Mouse (Mus musculus) gastrocnemius, adult 2 months (tissue): ENCODE measurements around the gene Eif4g1. TPM values are rescaled to one million over a fixed set of nuclear protein-coding genes. Genes with fewer than 3 reads are reported as not detected.

Experiments
- DNase-seq: peaks from one replicate; pipeline ENCODE4 v3.0.0; 2022
- H3K27ac ChIP-seq: fragments of 200-600 bp; 2 replicates; pipeline ENCODE4 v1.8.1; 2022; ENCODE audit warnings: mild to moderate bottlenecking
- H3K4me3 ChIP-seq: fragments of 200-600 bp; 2 replicates; pipeline ENCODE4 v1.8.1; 2022; ENCODE audit warnings: mild to moderate bottlenecking, moderate library complexity
- CTCF ChIP-seq: fragments of 200-600 bp; IDR thresholded peaks from 2 replicates; pipeline ENCODE4 v1.8.1; 2022; ENCODE audit warnings: antibody characterized with exemption, mild to moderate bottlenecking, moderate library complexity
- intact Hi-C: fragments of 180-260 bp; cut with DNase I; formaldehyde crosslinking; loops from one replicate; pipeline ENCODE4 v1.15.1; 2025
- total RNA-seq, 2 experiments: library from RNA; stranded (reverse); gene quantifications; 2 replicates each; pipeline ENCODE4 v1.2.3; 2021

Gene Eif4g1
- total RNA-seq, 2 experiments from 2014 or later: 428 to 462 TPM

DNA sequence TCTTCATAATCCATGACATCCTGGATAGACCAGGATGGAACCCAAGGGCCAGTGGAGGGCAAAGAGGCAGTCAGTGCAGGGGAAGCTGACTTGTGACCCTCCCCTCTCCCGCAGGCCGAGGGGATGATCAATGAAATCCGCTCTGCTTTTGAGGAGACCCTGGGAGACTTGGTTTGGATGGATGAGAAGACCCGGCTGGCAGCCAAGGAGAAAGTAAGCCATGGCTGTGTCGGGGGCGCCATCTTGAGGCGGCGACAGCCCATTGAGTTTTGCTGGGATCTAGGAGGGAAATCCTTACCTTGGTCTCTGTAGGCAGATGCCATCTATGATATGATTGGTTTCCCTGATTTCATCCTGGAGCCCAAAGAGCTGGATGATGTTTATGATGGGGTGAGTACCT, 26.0 kb upstream of the Eif4g1 start:
- H3K27ac ChIP-seq: no peak overlapping the region
- peak; percentile 82 for DNase-seq
- intact Hi-C loops: loop anchor here (1.0 to 5.0 kb wide), 2 partner anchors 95 to 146 kb away; partner anchors contain the start of gene Abcf3
- peak; percentile 94 for TF ChIP-seq CTCF
- no peak overlapping the region for H3K4me3 ChIP-seq

DNA sequence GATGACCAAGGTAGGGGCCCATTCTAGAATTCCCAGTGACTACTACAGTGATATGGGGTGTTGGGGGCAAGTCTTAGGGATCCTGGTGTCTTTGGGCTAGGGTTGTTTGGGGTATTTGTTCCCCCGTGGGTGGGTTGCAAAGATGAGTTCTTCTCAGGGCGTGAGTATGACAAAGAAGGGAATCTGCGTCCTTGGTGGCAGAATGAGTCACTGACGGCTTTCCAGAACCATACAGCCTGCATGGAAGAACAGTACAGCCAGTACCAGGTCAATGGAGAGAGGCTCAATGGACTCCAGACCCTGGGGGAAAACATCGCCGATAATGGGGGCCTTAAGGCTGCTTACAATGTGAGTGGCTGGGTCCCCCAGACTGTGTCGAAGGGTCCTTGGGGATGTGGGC, 24.2 kb upstream of the Eif4g1 start:
- intact Hi-C loops: loop anchor here (5.0 kb wide), 1 partner anchor 97 kb away; the partner anchor contains the start of gene Abcf3
- H3K4me3 ChIP-seq: no peak overlapping the region
- no peak for TF ChIP-seq CTCF
- no peak for DNase-seq
- no peak overlapping the region for H3K27ac ChIP-seq

DNA sequence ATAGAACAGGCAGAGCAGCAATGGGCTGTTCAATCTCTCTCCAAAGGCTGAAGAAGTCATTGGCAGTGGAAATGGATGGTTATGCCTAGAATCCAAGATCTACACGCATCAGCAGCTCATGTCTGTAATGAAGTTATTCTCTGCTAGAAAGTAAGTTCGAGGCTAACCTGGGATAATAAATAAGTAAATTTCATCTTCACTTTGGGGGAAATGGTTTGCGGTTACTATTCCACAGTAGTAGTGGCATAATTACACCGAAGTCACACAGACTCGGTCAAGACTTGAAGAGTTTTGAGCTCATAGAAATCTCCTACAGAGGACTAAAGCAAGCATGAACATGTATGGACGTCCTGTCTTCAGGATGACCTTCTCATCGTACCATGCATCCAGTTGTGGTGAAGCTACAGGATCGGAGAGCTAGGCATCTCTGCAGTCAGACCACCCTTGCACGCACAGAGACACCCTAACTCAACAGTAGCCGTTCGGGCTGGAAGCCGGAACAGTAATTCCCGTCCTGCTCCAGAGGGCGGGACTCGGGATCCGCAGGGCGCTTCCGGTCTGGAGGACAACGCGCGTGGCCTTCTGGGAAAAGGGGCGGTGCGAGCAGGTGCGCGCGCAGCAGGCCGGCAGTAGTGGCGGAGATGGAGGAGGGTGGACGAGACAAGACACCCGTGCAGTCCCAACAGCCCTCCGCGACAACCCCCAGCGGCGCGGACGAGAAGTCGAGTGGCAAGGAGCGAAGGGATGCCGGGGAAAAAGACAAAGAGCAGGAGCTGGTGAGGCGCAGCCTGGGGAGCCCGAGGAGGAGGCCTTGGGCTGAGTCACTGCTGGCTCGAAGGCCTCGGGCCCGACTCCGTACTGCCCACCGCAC, 16.8 kb upstream of the Eif4g1 start, which contains the start of gene Psmd2:
Psmd2 (plus strand) TSS at position 577 of the 871 bp plus-strand sequence.
- no peak; the same call in 1 of the 2 replicates for TF ChIP-seq CTCF
- peak; percentile 98 for DNase-seq
- intact Hi-C loops: loop anchor here (2.0 to 5.0 kb wide), 2 partner anchors 41 to 134 kb away; partner anchors contain the start of genes Alg3, Dvl3, Eef1akmt4 and Gm49333
- H3K4me3 ChIP-seq: peak within 1 kb of the TSS; percentile 85
- H3K27ac ChIP-seq: peak within 1 kb of the TSS; percentile 90

GRCm38 (mm10) chr16:20651947-20652310, 16.2 kb upstream of the Eif4g1 start:
- Histone ChIP-seq H3K27ac (peak overlapping the region; percentile 90), H3K4me3 (peak overlapping the region; percentile 85)
- TF ChIP-seq CTCF: no peak
- DNase-seq: no peak
- intact Hi-C loops: loop anchor here (2.0 to 5.0 kb wide), 3 partner anchors 21 to 135 kb away; partner anchors contain the start of genes Alg3, Dvl3, Eef1akmt4 and Gm49333

DNA sequence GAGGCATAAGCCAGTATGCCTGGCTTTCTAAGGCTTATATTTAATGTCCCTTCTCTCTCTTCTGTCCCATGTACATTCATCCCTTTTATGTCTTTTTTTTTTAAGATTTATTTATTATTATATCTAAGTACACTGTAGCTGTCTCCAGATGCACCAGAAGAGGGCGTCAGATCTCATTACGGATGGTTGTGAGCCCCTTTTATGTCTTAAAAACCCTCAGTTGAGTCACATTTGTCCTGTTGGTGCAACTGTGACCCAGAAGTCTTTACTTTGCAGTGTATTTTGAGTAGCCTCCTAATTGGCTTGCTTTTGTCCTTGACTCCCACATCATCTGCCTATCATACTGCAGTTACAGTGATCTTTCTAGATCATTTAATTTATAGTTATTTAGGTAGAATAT, 14.8 kb upstream of the Eif4g1 start:
- TF ChIP-seq CTCF: peak; percentile 31; the same call in 1 of the 2 replicates
- DNase-seq: no peak
- Histone ChIP-seq H3K27ac (no peak overlapping the region), H3K4me3 (peak overlapping the region; percentile 85; the same call in 1 of the 2 replicates)
- intact Hi-C loops: loop anchor here (2.0 to 5.0 kb wide), 2 partner anchors 19 to 136 kb away; partner anchors contain the start of gene Dvl3

DNA sequence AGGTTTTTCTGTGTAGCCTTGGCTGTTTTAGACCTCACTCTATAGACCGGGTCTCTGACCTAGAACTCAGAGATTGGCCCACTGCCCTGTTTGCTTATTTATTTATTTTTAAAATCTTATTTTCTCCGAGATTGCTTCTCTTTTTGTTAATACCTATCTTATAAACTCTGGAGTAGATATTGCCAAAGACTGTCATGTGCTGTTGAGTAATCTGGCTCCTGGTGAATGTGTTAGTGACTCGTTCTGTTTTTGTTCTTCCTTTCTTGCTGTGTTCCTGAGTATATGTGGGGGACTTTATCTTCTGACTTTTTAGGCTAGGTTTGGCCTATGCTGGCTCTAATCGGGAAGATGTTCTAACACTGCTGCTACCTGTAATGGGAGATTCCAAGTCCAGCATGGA, 10.5 kb upstream of the Eif4g1 start:
- intact Hi-C loops: no loop called here
- no peak overlapping the region for H3K4me3 ChIP-seq
- DNase-seq: no peak
- H3K27ac ChIP-seq: no peak overlapping the region
- no peak for TF ChIP-seq CTCF

DNA sequence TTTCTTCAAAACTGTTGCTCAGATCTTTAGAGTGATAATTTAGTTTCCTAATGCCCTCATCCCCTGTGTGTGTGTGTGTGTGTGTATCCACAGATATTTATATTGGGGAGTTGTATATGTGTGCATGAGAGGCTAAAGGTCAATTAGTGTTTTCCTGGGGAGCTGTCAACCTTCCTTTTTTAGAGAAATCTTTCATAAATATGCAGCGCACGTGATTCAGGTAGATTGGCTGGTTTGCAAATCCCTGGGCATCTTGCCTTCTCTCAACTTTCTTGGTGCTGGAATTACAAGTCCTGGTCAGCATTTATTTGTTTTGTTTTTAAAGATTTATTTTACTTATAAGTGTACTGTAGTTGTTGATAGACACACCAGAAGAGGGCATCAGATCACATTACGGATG, 2.2 kb downstream of the Eif4g1 start:
- no peak for TF ChIP-seq CTCF
- intact Hi-C loops: no loop called here
- no peak overlapping the region for H3K4me3 ChIP-seq
- DNase-seq: no peak
- H3K27ac ChIP-seq: no peak overlapping the region

DNA sequence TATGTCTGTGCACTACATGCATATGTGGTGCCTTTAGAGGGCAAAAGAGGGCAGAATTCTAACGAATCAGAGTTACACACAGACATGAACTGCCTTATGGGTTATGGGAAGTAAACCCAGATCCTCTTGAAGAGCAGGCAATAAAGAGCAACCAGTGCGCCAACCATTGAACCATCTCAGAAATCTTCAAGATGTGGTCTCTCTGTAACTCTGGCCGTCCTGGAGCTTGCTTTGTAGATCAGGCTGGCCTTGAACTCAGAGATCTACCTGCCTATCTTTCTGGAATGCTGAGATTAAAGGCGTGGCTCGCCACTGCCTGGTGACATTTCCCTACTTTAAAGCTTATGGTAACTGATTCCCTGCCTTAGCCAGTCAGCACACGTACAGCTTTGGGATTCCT, 3.8 kb downstream of the Eif4g1 start:
- peak overlapping the region; percentile 94 for H3K27ac ChIP-seq
- peak overlapping the region; percentile 94 for H3K4me3 ChIP-seq
- no peak for DNase-seq
- intact Hi-C loops: loop anchor here (2.0 kb wide), 1 partner anchor 19 kb away; no protein-coding TSS in a partner anchor
- TF ChIP-seq CTCF: no peak

GRCm38 (mm10) chr16:20672500-20672902, 4.4 kb downstream of the Eif4g1 start:
- H3K27ac ChIP-seq: peak overlapping the region; percentile 94
- intact Hi-C loops: loop anchor here (2.0 kb wide), 1 partner anchor 20 kb away; no protein-coding TSS in a partner anchor
- no peak for TF ChIP-seq CTCF
- peak; percentile 98 for DNase-seq
- peak overlapping the region; percentile 94 for H3K4me3 ChIP-seq

DNA sequence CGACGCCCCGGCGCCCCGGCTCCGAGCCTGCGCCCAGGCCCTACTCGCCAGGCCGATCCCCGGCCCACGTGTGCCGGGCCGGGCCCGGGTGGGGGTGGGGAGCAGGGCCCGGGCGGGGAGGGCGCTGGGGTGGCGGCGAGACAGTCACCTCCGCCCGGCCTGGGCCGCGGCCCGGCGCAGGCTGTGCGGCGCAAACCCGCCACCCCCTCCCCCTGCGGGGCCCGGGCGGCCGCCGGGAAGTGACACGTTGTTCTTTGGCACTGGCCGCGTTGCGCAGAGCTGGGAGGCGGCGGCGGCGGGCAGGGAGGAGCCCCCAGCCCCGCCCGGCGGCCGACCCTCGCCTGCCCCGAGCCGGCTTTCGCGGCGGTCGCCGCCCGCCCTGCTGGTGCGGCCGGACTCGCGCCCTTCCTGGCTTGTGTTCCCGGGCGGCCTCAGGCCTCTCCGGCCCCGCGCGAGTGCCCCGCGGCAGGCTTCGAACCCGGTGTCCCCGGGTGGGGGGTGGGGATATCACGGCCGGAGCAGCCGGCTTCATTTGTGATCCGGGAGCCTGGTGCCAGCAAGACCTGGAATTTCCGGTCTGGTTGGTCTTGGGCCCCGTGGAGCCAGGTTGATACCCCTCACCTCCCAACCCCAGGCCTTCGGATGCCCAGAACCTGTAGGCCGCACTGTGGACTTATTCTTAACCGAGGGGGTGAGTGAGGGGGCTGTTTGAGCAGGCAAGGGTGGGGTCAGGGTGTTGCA, 5.0 kb downstream of the Eif4g1 start:
- DNase-seq: peak; percentile 87
- peak overlapping the region; percentile 94 for H3K27ac ChIP-seq
- H3K4me3 ChIP-seq: peak overlapping the region; percentile 94
- intact Hi-C loops: loop anchor here (2.0 kb wide), 1 partner anchor 20 kb away; no protein-coding TSS in a partner anchor
- TF ChIP-seq CTCF: no peak

DNA sequence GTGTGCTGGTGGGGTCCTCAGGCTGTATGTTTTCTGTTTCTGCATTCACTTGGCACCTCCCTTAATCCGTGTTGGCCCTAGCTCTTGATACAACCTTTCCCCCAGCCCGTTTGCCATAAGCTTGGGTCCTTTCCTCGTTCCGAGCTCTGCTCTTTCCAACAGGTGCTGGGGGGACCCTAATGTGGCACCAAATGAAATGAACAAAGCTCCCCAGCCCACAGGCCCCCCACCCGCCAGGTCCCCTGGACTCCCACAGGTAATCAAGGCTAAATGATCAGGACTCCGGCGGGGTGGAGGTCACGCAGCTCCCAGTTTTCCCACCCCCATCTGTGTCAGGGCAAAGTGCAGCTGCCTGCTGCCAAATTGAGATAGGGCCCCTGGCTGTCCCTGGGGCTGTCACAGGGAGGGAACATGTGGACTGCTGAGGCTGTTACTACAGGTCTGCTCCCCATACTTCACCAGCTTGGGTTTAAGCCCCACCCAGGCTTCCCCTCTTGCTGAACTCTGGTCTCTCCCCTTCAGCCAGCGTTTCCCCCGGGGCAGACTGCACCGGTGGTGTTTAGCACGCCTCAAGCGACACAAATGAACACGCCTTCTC, 5.7 kb downstream of the Eif4g1 start:
- no peak for TF ChIP-seq CTCF
- H3K27ac ChIP-seq: peak overlapping the region; percentile 94
- H3K4me3 ChIP-seq: peak overlapping the region; percentile 94
- peak; percentile 46 for DNase-seq
- intact Hi-C loops: loop anchor here (2.0 kb wide), 1 partner anchor 21 kb away; no protein-coding TSS in a partner anchor

DNA sequence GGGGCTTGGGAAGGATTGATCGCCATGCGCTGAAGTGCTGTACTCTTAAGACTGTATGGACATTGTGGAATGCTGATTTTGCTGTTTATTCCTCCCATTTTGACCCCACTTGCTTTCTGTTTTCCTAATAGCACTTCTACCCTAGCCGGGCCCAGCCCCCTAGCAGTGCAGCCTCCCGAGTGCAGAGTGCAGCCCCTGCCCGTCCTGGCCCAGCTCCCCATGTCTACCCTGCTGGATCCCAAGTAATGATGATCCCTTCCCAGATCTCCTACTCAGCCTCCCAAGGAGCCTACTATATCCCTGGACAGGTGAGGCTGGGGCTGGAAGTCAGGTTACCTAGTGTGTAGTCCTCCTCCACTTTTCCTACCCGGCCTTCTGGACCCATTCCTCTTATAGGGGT, 7.1 kb downstream of the Eif4g1 start:
- TF ChIP-seq CTCF: no peak
- Histone ChIP-seq H3K4me3 (peak overlapping the region; percentile 94), H3K27ac (peak overlapping the region; percentile 94; the same call in 1 of the 2 replicates)
- intact Hi-C loops: no loop called here
- DNase-seq: no peak
